Mouse (Mus musculus) thymus, postnatal 36 days (tissue): ENCODE measurements around the gene Epha2.

ENCODE experiments used
- DNase-seq, 2 experiments: peaks; one replicate each; pipeline ENCODE4 v3.0.0; 2022; ENCODE audit warnings: mixed read lengths in 2 of 2

Gene Epha2

GRCm38 (mm10) chr4:141280471-141280870 is 20.6 kb upstream of the Epha2 start:
- no peak for DNase-seq

GRCm38 (mm10) chr4:141281153-141281552 is 19.9 kb upstream of the Epha2 start:
- DNase-seq: no peak

- DNase-seq: no peak
Observed at GRCm38 (mm10) chr4:141281578-141281977, 19.5 kb upstream of the Epha2 start.

GRCm38 (mm10) chr4:141282087-141282486 is 19.0 kb upstream of the Epha2 start:
- no peak for DNase-seq

GRCm38 (mm10) chr4:141282623-141283022 is 18.4 kb upstream of the Epha2 start:
- DNase-seq: no peak

GRCm38 (mm10) chr4:141283176-141283878 is 17.7 kb upstream of the Epha2 start:
- no peak for DNase-seq

GRCm38 (mm10) chr4:141283879-141284411 is 17.1 kb upstream of the Epha2 start:
- no peak for DNase-seq

GRCm38 (mm10) chr4:141284486-141284885 is 16.6 kb upstream of the Epha2 start:
- DNase-seq: no peak

GRCm38 (mm10) chr4:141285128-141285527 is 15.9 kb upstream of the Epha2 start:
- no peak for DNase-seq

GRCm38 (mm10) chr4:141286860-141287517 is 14.1 kb upstream of the Epha2 start:
- no peak for DNase-seq

- DNase-seq: no peak
Observed at GRCm38 (mm10) chr4:141287518-141288004, 13.5 kb upstream of the Epha2 start.

GRCm38 (mm10) chr4:141288152-141288551 is 12.9 kb upstream of the Epha2 start:
- DNase-seq: no peak

- DNase-seq: peak in 1 of 2 experiments; percentile 43
Observed at GRCm38 (mm10) chr4:141291571-141292375, 9.3 kb upstream of the Epha2 start.

GRCm38 (mm10) chr4:141295774-141296186 is 5.3 kb upstream of the Epha2 start:
- peak; percentile 57 to 76 for DNase-seq

- DNase-seq: no peak
Observed at GRCm38 (mm10) chr4:141297934-141298333, 3.1 kb upstream of the Epha2 start.

GRCm38 (mm10) chr4:141299356-141299755 is 1.7 kb upstream of the Epha2 start:
- no peak for DNase-seq

GRCm38 (mm10) chr4:141300196-141300595 is 844 bp upstream of the Epha2 start:
- no peak for DNase-seq

- DNase-seq: peak; percentile 28 to 39
Observed at GRCm38 (mm10) chr4:141301591-141302427, 769 bp downstream of the Epha2 start.

- no peak for DNase-seq
Observed at GRCm38 (mm10) chr4:141302428-141303401, 1.7 kb downstream of the Epha2 start.

GRCm38 (mm10) chr4:141303402-141304222 is 2.6 kb downstream of the Epha2 start:
- DNase-seq: no peak
